Mouse (Mus musculus): ENCODE results near the gene Tmem200a. TPM values are rescaled to one million over a fixed set of nuclear protein-coding genes. Genes with fewer than 3 reads are reported as not detected.
"Not testable (repeated sequence)": the region's sequence is repeated elsewhere in the genome, so short reads cannot be mapped to it uniquely, and the experiment has no call there.

The Tmem200a gene
- total RNA-seq, 2 experiments from 2014 or later: not detected

GRCm38 (mm10) chr10:25910270-25910669 is 168.6 kb downstream of the Tmem200a start:
- ATAC-seq (replicated peaks; ENCODE audit: low FRiP score, low TSS enrichment, poor library complexity, severe bottlenecking): no peak

- no peak for ATAC-seq (replicated peaks; ENCODE audit: low FRiP score, low TSS enrichment, poor library complexity, severe bottlenecking)
Measured at GRCm38 (mm10) chr10:25908027-25909012, 170.5 kb downstream of the Tmem200a start.

DNA sequence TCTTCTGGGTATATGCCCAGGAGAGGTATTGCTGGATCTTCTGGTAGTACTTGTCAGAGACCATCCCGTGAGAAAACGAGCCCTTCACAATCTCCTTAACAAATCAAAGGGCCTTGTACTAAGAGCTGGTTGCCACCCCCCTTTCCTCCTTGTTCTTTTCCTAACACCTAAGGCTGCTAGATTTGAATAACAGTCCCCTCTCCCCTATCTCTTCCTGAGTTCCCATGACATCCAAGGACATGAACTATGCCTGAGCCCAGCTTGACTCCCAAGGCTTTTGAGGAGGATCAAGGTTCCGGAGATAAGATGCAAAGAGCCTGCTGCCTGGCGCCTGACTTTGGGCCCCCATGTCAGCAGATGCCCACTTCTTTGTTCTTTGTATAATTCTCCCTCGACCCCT is 184.7 kb downstream of the Tmem200a start:
- ATAC-seq (replicated peaks; ENCODE audit: low FRiP score, low TSS enrichment, poor library complexity, severe bottlenecking): not testable (repeated sequence)

- ATAC-seq (replicated peaks; ENCODE audit: low FRiP score, low TSS enrichment, poor library complexity, severe bottlenecking): no peak
Measured at GRCm38 (mm10) chr10:25887225-25887624, 191.6 kb downstream of the Tmem200a start.

DNA sequence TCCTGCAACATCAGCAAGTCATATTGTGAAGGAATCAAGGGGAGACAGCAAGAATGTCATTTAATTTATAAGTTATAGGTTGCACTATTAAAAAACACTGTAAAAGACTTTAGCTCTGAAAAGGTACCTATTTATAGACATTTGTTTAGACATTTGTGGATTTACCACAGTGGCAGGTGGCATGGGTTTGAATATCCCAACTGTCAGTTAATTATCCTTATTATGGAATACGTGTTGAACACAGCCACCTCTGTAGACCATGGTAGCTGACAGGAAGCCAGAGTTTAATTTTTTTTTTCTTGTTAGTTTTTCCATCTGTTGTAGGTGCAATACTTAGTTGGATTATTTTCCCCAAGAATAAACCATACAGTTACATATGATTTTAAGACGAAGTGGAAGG is 194.3 kb downstream of the Tmem200a start:
- no peak for ATAC-seq (replicated peaks; ENCODE audit: low FRiP score, low TSS enrichment, poor library complexity, severe bottlenecking)

DNA sequence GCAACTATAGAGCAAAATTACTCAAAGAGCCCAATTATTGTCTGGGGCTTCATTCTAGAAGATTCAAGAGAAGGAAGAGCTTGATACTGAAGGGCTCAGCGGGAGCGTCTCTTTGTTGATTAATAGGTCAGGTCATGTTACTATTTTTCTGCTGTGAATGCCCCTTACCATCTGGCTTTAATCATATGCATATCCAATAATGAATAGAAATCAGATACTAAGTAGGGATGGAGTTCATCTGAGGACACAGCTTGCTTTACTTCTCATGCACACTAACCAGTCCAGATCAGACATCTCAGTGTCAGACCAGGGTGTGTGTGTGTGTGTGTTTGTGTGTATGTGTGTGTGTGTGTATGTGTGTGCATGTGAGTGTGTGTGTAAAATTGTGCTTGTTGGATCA is 201.1 kb downstream of the Tmem200a start:
- no peak for ATAC-seq (replicated peaks; ENCODE audit: low FRiP score, low TSS enrichment, poor library complexity, severe bottlenecking)

DNA sequence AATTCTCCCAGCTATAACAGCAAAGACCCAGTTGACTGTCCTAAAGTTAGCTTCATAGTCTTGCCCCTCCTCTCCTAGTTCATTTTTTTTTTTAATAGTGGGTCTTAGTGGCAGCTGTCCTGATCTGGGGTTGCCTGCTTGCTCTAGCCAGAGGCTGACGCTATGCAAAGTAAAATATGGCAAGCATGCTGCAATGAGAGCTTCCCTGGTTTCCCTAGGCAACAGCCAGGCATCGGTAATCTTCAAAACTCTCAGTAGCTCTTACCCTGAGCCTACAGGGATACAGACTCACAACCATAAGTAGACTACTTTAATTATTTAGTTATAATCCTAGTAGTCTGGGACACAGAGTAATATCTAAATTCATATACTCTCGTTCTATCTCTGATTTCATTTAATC is 202.0 kb downstream of the Tmem200a start:
- ATAC-seq (replicated peaks; ENCODE audit: low FRiP score, low TSS enrichment, poor library complexity, severe bottlenecking): no peak

DNA sequence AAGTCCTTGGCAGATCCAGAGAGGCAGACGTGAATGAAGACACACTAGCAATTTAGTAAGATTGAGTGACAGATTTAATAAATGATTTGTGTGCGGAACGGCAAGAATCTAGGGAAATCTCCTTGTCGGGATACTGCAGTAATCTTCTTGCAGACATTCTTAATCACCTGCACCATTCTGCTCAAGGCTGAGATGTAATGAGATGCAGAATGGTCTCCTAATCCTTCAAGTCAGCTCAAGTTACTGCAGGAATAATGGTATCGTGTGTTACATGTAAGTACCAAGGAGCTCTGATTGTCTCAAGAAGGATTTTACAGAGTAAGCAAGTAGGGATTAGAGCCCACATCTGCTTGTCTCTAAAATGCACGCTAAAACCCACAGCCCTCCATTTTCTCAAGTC is 210.1 kb downstream of the Tmem200a start:
- no peak for ATAC-seq (replicated peaks; ENCODE audit: low FRiP score, low TSS enrichment, poor library complexity, severe bottlenecking)

Other genes with a start within 250 kb of the Tmem200a start
- gene Gm9767, start 797 bp downstream of the Tmem200a start, total RNA-seq (2014; fragmentation: Nextera tagmentation): not detected in 2 replicates
- not detected in 2 replicates for gene Gm9767, start 797 bp downstream of the Tmem200a start, total RNA-seq (2017)
- 2.7 TPM in 1 of 2 replicates, not detected in the other for gene Samd3, start 150.7 kb upstream of the Tmem200a start, total RNA-seq (2014; fragmentation: Nextera tagmentation)
- 7.1 TPM in 1 of 2 replicates, not detected in the other for gene Samd3, start 150.7 kb upstream of the Tmem200a start, total RNA-seq (2017)

Measured in megakaryocyte-erythroid progenitor cell, adult 5-6 weeks (primary cell).